Mouse (Mus musculus) limb, embryonic 13.5 days (tissue): Measurements from ENCODE around the gene Mtmr3. TPM values are rescaled to one million over a fixed set of nuclear protein-coding genes. Genes with fewer than 3 reads are reported as not detected.

Experiments
- polyA plus RNA-seq: library from polyadenylated mRNA; unstranded; fragments of >200 nt; fragmentation: Nextera tagmentation; extraction: Ambion mirVana; gene quantifications from 2 replicates; pipeline ENCODE4 v1.2.1, GENCODE M21; 2015

Mtmr3 gene
- polyA plus RNA-seq, 1 experiment from 2014 or later, result 30.4 TPM

Other genes with a start within 250 kb of the Mtmr3 start
- gene Hormad2, start 153.8 kb downstream of the Mtmr3 start, polyA plus RNA-seq, result 0.36 and 0.38 TPM in 2 replicates
- gene Gm11032, start 25.2 kb upstream of the Mtmr3 start, polyA plus RNA-seq, result not detected in 2 replicates
- gene Ascc2, start 42.9 kb upstream of the Mtmr3 start, polyA plus RNA-seq, result 31.0 and 33.5 TPM in 2 replicates
- 662 and 692 TPM in 2 replicates for gene Uqcr10, start 109.5 kb upstream of the Mtmr3 start, polyA plus RNA-seq
- gene Zmat5, start 109.8 kb upstream of the Mtmr3 start, polyA plus RNA-seq, result 63.4 and 65.3 TPM in 2 replicates
- 0.13 and 0.23 TPM in 2 replicates for gene Cabp7, start 151.9 kb upstream of the Mtmr3 start, polyA plus RNA-seq